Mouse (Mus musculus): Measurements from ENCODE around the gene Znrf1. TPM values are rescaled to one million over a fixed set of nuclear protein-coding genes. Genes with fewer than 3 reads are reported as not detected.

Znrf1 gene
- polyA plus RNA-seq, 1 experiment = 25.7 TPM

GRCm38 (mm10) chr8:111594951-111595350 is 59.1 kb downstream of the Znrf1 start:
- no peaks in the 10 kb centered on the region for H3K27me3 ChIP-seq (ENCODE audit: control insufficient read depth, insufficient read depth, low read length)
- 85% methylated on average over 2 of the region's 2 CpGs for WGBS
- TF ChIP-seq POLR2A (IDR thresholded peaks at IDR 0.05; ENCODE audit: low read depth, low read length) (no peak), CTCF (IDR thresholded peaks at IDR 0.05; ENCODE audit: extremely low read depth, insufficient read length, insufficient replicate concordance, low read depth, low read length) (no peak)
- H3K4me1 ChIP-seq (ENCODE audit: control insufficient read depth, insufficient read depth, insufficient read length, low read length) = peaks cover 19% of the 10 kb centered on the region
- peak overlapping the region; percentile 13; the same call in 1 of the 2 replicates for H3K27ac ChIP-seq (ENCODE audit: insufficient read depth, low read depth, low read length)
- H3K36me3 ChIP-seq (ENCODE audit: control insufficient read depth, insufficient read depth, low read length) = no peaks in the 10 kb centered on the region
- no peak overlapping the region for H3K4me3 ChIP-seq (ENCODE audit: low read depth, low read length)

- WGBS = 25% methylated on average over 15 of the region's 15 CpGs
- no peaks in the 10 kb centered on the region for H3K27me3 ChIP-seq (ENCODE audit: control insufficient read depth, insufficient read depth, low read length)
- H3K36me3 ChIP-seq (ENCODE audit: control insufficient read depth, insufficient read depth, low read length) = no peaks in the 10 kb centered on the region
- H3K4me1 ChIP-seq (ENCODE audit: control insufficient read depth, insufficient read depth, insufficient read length, low read length) = peaks cover 19% of the 10 kb centered on the region
- peak overlapping the region; percentile 63 for H3K27ac ChIP-seq (ENCODE audit: insufficient read depth, low read depth, low read length)
- TF ChIP-seq CTCF (IDR thresholded peaks at IDR 0.05; ENCODE audit: extremely low read depth, insufficient read length, insufficient replicate concordance, low read depth, low read length) (no peak), POLR2A (IDR thresholded peaks at IDR 0.05; ENCODE audit: low read depth, low read length) (no peak)
- peak overlapping the region; percentile 35 for H3K4me3 ChIP-seq (ENCODE audit: low read depth, low read length)
These were observed 60.0 kb downstream of the Znrf1 start for GRCm38 (mm10) chr8:111595712-111596484.

DNA sequence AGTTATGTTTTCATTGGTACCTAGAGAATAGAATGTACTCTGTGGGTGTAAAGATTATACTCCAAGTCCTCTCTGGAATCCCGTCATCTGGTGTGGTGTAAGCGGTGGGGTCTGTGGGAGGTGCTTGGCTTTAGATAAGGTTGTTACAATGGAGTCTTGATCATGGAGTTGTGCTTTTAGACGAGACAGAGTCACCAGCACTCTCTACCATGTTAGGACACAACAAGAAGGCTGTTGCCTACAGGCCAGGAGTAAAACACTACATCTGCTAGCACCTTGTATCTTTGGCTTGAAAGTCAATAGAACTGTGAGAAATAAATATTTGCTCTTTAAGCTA is 60.6 kb downstream of the Znrf1 start:
- H3K36me3 ChIP-seq (ENCODE audit: control insufficient read depth, insufficient read depth, low read length) = no peaks in the 10 kb centered on the region
- H3K27ac ChIP-seq (ENCODE audit: insufficient read depth, low read depth, low read length) = peak overlapping the region; percentile 48; the same call in 1 of the 2 replicates
- no peak overlapping the region for H3K4me3 ChIP-seq (ENCODE audit: low read depth, low read length)
- H3K27me3 ChIP-seq (ENCODE audit: control insufficient read depth, insufficient read depth, low read length) = no peaks in the 10 kb centered on the region
- TF ChIP-seq CTCF (IDR thresholded peaks at IDR 0.05; ENCODE audit: extremely low read depth, insufficient read length, insufficient replicate concordance, low read depth, low read length) (no peak), POLR2A (IDR thresholded peaks at IDR 0.05; ENCODE audit: low read depth, low read length) (no peak)
- H3K4me1 ChIP-seq (ENCODE audit: control insufficient read depth, insufficient read depth, insufficient read length, low read length) = peaks cover 19% of the 10 kb centered on the region
- WGBS = 40% methylated on average over 3 of the region's 3 CpGs

DNA sequence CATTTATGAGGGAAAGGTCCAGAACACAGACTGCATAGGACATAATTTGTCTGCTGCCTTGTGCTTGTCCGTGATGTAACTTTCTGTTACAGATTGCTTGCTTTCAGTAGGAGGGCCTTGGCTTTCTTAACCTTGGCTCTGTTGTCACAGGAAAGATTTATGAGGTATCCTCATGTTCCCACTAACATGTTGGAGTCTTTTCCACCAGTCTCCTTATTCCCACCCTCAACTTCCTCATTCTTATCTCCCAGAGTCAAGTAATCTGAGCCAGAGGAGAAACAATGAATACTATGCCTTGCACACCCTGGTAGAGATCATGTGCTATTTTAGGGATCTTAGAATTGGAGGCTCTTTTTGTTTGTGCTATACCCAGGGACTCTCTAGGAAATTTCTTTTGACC is 61.4 kb downstream of the Znrf1 start:
- TF ChIP-seq POLR2A (IDR thresholded peaks at IDR 0.05; ENCODE audit: low read depth, low read length) (no peak), CTCF (IDR thresholded peaks at IDR 0.05; ENCODE audit: extremely low read depth, insufficient read length, insufficient replicate concordance, low read depth, low read length) (no peak)
- Histone ChIP-seq H3K4me3 (ENCODE audit: low read depth, low read length) (no peak overlapping the region), H3K36me3 (ENCODE audit: control insufficient read depth, insufficient read depth, low read length) (no peaks in the 10 kb centered on the region), H3K27me3 (ENCODE audit: control insufficient read depth, insufficient read depth, low read length) (no peaks in the 10 kb centered on the region), H3K27ac (ENCODE audit: insufficient read depth, low read depth, low read length) (peak overlapping the region; percentile 59), H3K4me1 (ENCODE audit: control insufficient read depth, insufficient read depth, insufficient read length, low read length) (peaks cover 19% of the 10 kb centered on the region)
- 4% methylated on average over 1 of the region's 1 CpGs for WGBS

DNA sequence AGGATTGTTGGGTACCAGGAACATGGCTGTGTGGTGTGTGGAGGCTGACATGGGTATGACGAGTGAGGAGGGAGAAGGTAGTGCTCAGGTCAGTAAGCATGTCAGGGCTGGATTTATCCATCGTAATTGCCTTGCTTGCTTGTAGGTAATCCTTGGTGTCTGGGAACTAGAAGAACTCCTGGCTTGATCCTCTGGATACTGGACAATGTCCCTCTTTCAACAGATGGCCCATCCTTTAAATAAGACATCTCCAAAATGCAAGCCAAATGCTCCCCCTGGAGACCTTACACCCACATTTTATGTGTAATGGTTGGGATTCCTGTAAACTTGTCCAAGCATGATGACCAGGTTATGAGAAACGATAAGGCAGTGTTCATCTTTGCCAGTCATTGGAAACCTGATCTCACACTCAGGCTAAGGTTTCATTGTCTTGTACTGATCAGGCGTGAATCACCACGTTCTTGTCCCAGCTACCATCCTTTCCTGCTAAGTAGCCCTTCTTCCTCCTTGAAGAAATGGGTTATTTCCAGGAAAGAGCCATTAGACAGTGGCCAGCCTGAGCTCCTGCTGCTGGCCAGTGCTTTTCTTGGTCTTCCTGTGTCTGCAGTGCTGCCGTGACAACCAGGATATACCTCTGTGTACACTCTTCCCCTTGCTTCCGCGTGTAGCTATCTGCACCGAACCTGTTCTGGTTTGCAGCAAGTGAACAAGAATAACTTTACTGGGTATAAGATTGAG is 64.0 kb downstream of the Znrf1 start:
- Histone ChIP-seq H3K27me3 (ENCODE audit: control insufficient read depth, insufficient read depth, low read length) (no peaks in the 10 kb centered on the region), H3K4me1 (ENCODE audit: control insufficient read depth, insufficient read depth, insufficient read length, low read length) (peaks cover 16% of the 10 kb centered on the region), H3K36me3 (ENCODE audit: control insufficient read depth, insufficient read depth, low read length) (no peaks in the 10 kb centered on the region), H3K4me3 (ENCODE audit: low read depth, low read length) (no peak overlapping the region), H3K27ac (ENCODE audit: insufficient read depth, low read depth, low read length) (no peak overlapping the region)
- TF ChIP-seq CTCF (IDR thresholded peaks at IDR 0.05; ENCODE audit: extremely low read depth, insufficient read length, insufficient replicate concordance, low read depth, low read length) = no peak
- TF ChIP-seq POLR2A (IDR thresholded peaks at IDR 0.05; ENCODE audit: low read depth, low read length) = no peak
- WGBS = 78% methylated on average over 9 of the region's 9 CpGs

GRCm38 (mm10) chr8:111602050-111602449 is 66.2 kb downstream of the Znrf1 start:
- Histone ChIP-seq H3K4me1 (ENCODE audit: control insufficient read depth, insufficient read depth, insufficient read length, low read length) (peaks cover 7% of the 10 kb centered on the region), H3K27me3 (ENCODE audit: control insufficient read depth, insufficient read depth, low read length) (no peaks in the 10 kb centered on the region), H3K27ac (ENCODE audit: insufficient read depth, low read depth, low read length) (no peak overlapping the region), H3K36me3 (ENCODE audit: control insufficient read depth, insufficient read depth, low read length) (no peaks in the 10 kb centered on the region), H3K4me3 (ENCODE audit: low read depth, low read length) (no peak overlapping the region)
- no peak for TF ChIP-seq POLR2A (IDR thresholded peaks at IDR 0.05; ENCODE audit: low read depth, low read length)
- no peak for TF ChIP-seq CTCF (IDR thresholded peaks at IDR 0.05; ENCODE audit: extremely low read depth, insufficient read length, insufficient replicate concordance, low read depth, low read length)
- 97% methylated on average over 4 of the region's 4 CpGs for WGBS

DNA sequence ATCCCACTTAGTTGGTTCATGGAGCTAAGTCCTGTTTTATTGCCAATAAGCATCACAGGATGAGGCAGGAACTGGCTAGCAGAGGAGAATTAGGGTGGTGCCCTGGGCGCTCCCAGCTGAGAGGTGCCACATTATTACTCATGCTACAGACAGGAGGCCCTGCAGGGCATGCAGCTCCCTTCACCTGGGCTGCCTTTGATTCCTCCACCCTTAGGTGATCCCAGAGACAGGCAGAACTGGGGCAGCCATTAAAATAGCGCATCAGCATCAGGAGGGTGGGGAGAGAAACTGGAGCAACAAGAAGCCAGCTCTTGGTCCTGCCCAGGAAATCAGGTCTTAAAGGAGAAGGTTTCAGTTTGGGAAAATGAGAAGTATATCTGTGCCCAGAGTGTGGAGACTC is 69.1 kb downstream of the Znrf1 start:
- Histone ChIP-seq H3K27ac (ENCODE audit: insufficient read depth, low read depth, low read length) (no peak overlapping the region), H3K36me3 (ENCODE audit: control insufficient read depth, insufficient read depth, low read length) (no peaks in the 10 kb centered on the region), H3K4me1 (ENCODE audit: control insufficient read depth, insufficient read depth, insufficient read length, low read length) (peaks cover 8% of the 10 kb centered on the region), H3K27me3 (ENCODE audit: control insufficient read depth, insufficient read depth, low read length) (no peaks in the 10 kb centered on the region), H3K4me3 (ENCODE audit: low read depth, low read length) (no peak overlapping the region)
- 76% methylated on average over 2 of the region's 2 CpGs for WGBS
- TF ChIP-seq POLR2A (IDR thresholded peaks at IDR 0.05; ENCODE audit: low read depth, low read length) (no peak), CTCF (IDR thresholded peaks at IDR 0.05; ENCODE audit: extremely low read depth, insufficient read length, insufficient replicate concordance, low read depth, low read length) (no peak)

Data from small intestine, adult 2 months (tissue).